Mouse (Mus musculus): ENCODE measurements at regions not wholly inside any gene's neighbourhood (a gene's known extent, or its start where the extent isn't known, plus 50 kb on each side); places are given as distances from the start of the nearest gene placed in this dataset.

DNA sequence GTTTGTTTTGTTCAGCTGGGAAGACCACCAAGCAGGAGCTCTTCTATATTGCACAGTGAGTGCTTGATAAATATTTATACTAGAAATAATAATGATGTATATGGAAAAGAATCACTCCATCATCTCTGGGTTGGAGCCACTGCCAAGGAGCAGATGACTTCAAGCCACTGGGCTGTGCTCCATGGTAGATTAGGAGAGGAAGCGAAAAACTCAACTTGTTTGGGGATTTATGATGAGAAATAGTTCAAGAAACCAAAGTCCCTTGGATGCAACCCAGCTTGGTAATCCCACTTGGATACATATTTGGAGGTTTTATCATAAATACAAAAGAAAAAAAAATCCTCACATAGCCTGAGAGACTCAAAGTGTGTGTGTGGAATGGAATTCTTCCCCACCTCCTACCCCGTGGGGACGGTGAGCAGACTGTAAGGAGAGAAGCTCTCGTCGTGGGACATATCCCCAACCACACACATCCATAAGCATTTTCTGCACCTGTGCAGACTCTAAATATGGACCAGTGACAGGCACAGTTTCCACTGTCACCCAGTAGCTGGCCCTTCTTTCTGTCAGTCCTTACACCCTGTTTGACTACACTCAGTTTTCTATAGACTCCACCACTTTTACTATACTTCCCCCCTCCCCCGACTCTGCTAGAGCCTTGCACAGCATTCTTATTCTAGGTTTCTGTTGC lies 176.4 kb upstream of the Hmga2 start:
- H3K9me3 ChIP-seq (ENCODE audit: control insufficient read depth, insufficient read depth, low read depth, low read length): no peaks in the 10 kb centered on the region
- no peaks in the 10 kb centered on the region for H3K4me1 ChIP-seq (ENCODE audit: control insufficient read depth in 2 of 2, insufficient read depth in 2 of 2, low read length in 2 of 2, poor library complexity in 1 of 2)
- no peak for DNase-seq (ENCODE audit: low read depth, low spot score)
- H3K4me3 ChIP-seq (ENCODE audit: insufficient read depth in 1 of 2, low read depth in 1 of 2, low read length in 2 of 2, poor library complexity in 1 of 2, severe bottlenecking in 1 of 2): no peak overlapping the region
- H3K27ac ChIP-seq (ENCODE audit: insufficient read depth, low read depth, low read length, poor library complexity, severe bottlenecking): no peak overlapping the region
- H3K36me3 ChIP-seq (ENCODE audit: control insufficient read depth, insufficient read depth, low read length, poor library complexity, severe bottlenecking): no peaks in the 10 kb centered on the region
- H3K9ac ChIP-seq (ENCODE audit: insufficient read depth, low read depth, low read length, poor library complexity, severe bottlenecking): no peak overlapping the region
- TF ChIP-seq MAFK (IDR thresholded peaks at IDR 0.05; ENCODE audit: insufficient read depth, low read depth, low read length): no peak
- TF ChIP-seq HCFC1 (IDR thresholded peaks at IDR 0.05; ENCODE audit: borderline replicate concordance, insufficient read depth, low read length): no peak
- TF ChIP-seq ZC3H11A (IDR thresholded peaks at IDR 0.05; ENCODE audit: borderline replicate concordance, low read depth, low read length): no peak
- no peak for TF ChIP-seq ZNF384 (IDR thresholded peaks at IDR 0.05; ENCODE audit: low read depth, low read length)
- TF ChIP-seq CHD2 (IDR thresholded peaks at IDR 0.05; ENCODE audit: low read depth, low read length): no peak
- in situ Hi-C loops (cut with MboI; ENCODE audit: low sequenced_read_pairs in 2 of 2, unreplicated experiment in 2 of 2): no loop called here

DNA sequence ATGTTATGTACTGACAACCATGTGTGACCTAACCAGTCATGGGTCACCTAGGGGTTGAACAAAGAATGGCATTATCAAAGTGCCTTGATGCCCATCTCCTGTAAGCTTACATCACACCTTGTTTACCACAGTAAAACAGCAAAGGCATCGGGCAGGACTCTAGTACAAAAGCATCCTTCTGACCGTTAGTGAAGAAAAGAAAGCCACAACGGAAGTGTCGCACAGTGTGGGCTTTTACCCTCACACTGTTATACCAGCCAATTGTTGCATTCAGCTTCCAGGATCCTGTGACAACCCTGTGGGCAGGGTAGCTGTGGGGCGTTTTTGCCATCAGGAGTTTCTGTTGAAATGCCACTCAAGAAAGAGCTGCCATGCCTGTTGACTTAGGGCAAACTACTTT lies 175.6 kb upstream of the Hmga2 start:
- no peak for DNase-seq (ENCODE audit: low read depth, low spot score)
- no peaks in the 10 kb centered on the region for H3K9me3 ChIP-seq (ENCODE audit: control insufficient read depth, insufficient read depth, low read depth, low read length)
- no peaks in the 10 kb centered on the region for H3K4me1 ChIP-seq (ENCODE audit: control insufficient read depth in 2 of 2, insufficient read depth in 2 of 2, low read length in 2 of 2, poor library complexity in 1 of 2)
- H3K4me3 ChIP-seq (ENCODE audit: insufficient read depth in 1 of 2, low read depth in 1 of 2, low read length in 2 of 2, poor library complexity in 1 of 2, severe bottlenecking in 1 of 2): no peak overlapping the region
- H3K9ac ChIP-seq (ENCODE audit: insufficient read depth, low read depth, low read length, poor library complexity, severe bottlenecking): no peak overlapping the region
- H3K36me3 ChIP-seq (ENCODE audit: control insufficient read depth, insufficient read depth, low read length, poor library complexity, severe bottlenecking): no peaks in the 10 kb centered on the region
- in situ Hi-C loops (cut with MboI; ENCODE audit: low sequenced_read_pairs in 2 of 2, unreplicated experiment in 2 of 2): no loop called here
- TF ChIP-seq CHD2 (IDR thresholded peaks at IDR 0.05; ENCODE audit: low read depth, low read length): no peak
- no peak for TF ChIP-seq HCFC1 (IDR thresholded peaks at IDR 0.05; ENCODE audit: borderline replicate concordance, insufficient read depth, low read length)
- TF ChIP-seq MAFK (IDR thresholded peaks at IDR 0.05; ENCODE audit: insufficient read depth, low read depth, low read length): no peak
- TF ChIP-seq ZNF384 (IDR thresholded peaks at IDR 0.05; ENCODE audit: low read depth, low read length): no peak
- H3K27ac ChIP-seq (ENCODE audit: insufficient read depth, low read depth, low read length, poor library complexity, severe bottlenecking): no peak overlapping the region

DNA sequence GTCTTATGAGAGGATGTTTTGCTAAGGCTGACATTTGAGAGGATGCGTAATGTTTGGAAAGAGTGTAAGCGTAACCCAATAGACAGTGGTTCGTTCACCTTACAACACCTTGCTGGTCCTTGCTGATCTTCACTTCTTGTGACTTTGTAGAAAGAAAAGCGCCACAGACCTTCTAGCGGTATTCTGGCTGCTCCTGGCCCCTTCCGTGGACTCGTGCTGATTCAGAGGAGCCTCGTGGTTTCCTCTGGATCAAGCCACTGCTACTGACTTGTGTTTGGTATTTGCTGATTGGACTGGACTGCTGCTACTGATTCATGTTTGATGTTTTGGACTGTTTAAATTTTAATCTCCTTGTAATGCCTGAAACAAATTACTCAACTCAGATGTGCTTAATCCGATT lies 174.1 kb upstream of the Hmga2 start:
- Histone ChIP-seq H3K27ac (ENCODE audit: insufficient read depth, low read depth, low read length, poor library complexity, severe bottlenecking) (no peak overlapping the region), H3K9me3 (ENCODE audit: control insufficient read depth, insufficient read depth, low read depth, low read length) (no peaks in the 10 kb centered on the region), H3K9ac (ENCODE audit: insufficient read depth, low read depth, low read length, poor library complexity, severe bottlenecking) (no peak overlapping the region), H3K36me3 (ENCODE audit: control insufficient read depth, insufficient read depth, low read length, poor library complexity, severe bottlenecking) (no peaks in the 10 kb centered on the region), H3K4me3 (ENCODE audit: insufficient read depth in 1 of 2, low read depth in 1 of 2, low read length in 2 of 2, poor library complexity in 1 of 2, severe bottlenecking in 1 of 2) (no peak overlapping the region), H3K4me1 (ENCODE audit: control insufficient read depth in 2 of 2, insufficient read depth in 2 of 2, low read length in 2 of 2, poor library complexity in 1 of 2) (no peaks in the 10 kb centered on the region)
- TF ChIP-seq CHD2 (IDR thresholded peaks at IDR 0.05; ENCODE audit: low read depth, low read length): no peak
- TF ChIP-seq MAFK (IDR thresholded peaks at IDR 0.05; ENCODE audit: insufficient read depth, low read depth, low read length): no peak
- no peak for TF ChIP-seq ZNF384 (IDR thresholded peaks at IDR 0.05; ENCODE audit: low read depth, low read length)
- no peak for TF ChIP-seq ZC3H11A (IDR thresholded peaks at IDR 0.05; ENCODE audit: borderline replicate concordance, low read depth, low read length)
- no peak for TF ChIP-seq HCFC1 (IDR thresholded peaks at IDR 0.05; ENCODE audit: borderline replicate concordance, insufficient read depth, low read length)
- no peak for DNase-seq (ENCODE audit: low read depth, low spot score)
- in situ Hi-C loops (cut with MboI; ENCODE audit: low sequenced_read_pairs in 2 of 2, unreplicated experiment in 2 of 2): no loop called here

DNA sequence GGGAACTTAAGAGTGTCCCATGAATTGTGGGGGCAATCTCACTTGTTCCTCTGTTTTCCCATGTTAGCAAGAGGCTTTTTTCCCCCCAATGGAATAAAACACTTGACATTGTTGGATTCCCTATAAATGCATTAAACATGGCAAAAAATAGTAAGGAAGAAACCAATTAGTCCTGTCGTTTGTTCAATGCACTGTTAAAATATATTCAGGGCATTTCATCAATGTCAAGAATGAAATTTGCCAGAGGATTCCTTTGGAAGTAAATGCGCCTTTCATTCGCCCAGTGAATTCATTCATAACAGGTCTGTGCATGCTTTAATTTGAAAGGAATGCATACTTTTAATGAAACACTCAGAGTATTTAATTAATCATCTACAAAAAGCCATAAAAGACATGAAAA lies 172.5 kb upstream of the Hmga2 start:
- Histone ChIP-seq H3K9ac (ENCODE audit: insufficient read depth, low read depth, low read length, poor library complexity, severe bottlenecking) (no peak overlapping the region), H3K36me3 (ENCODE audit: control insufficient read depth, insufficient read depth, low read length, poor library complexity, severe bottlenecking) (no peaks in the 10 kb centered on the region), H3K9me3 (ENCODE audit: control insufficient read depth, insufficient read depth, low read depth, low read length) (no peaks in the 10 kb centered on the region), H3K4me3 (ENCODE audit: insufficient read depth in 1 of 2, low read depth in 1 of 2, low read length in 2 of 2, poor library complexity in 1 of 2, severe bottlenecking in 1 of 2) (no peak overlapping the region), H3K4me1 (ENCODE audit: control insufficient read depth in 2 of 2, insufficient read depth in 2 of 2, low read length in 2 of 2, poor library complexity in 1 of 2) (no peaks in the 10 kb centered on the region), H3K27ac (ENCODE audit: insufficient read depth, low read depth, low read length, poor library complexity, severe bottlenecking) (no peak overlapping the region)
- DNase-seq (ENCODE audit: low read depth, low spot score): no peak
- TF ChIP-seq ZC3H11A (IDR thresholded peaks at IDR 0.05; ENCODE audit: borderline replicate concordance, low read depth, low read length) (no peak), MAFK (IDR thresholded peaks at IDR 0.05; ENCODE audit: insufficient read depth, low read depth, low read length) (no peak), ZNF384 (IDR thresholded peaks at IDR 0.05; ENCODE audit: low read depth, low read length) (no peak), CHD2 (IDR thresholded peaks at IDR 0.05; ENCODE audit: low read depth, low read length) (no peak), HCFC1 (IDR thresholded peaks at IDR 0.05; ENCODE audit: borderline replicate concordance, insufficient read depth, low read length) (no peak)
- in situ Hi-C loops (cut with MboI; ENCODE audit: low sequenced_read_pairs in 2 of 2, unreplicated experiment in 2 of 2): no loop called here

DNA sequence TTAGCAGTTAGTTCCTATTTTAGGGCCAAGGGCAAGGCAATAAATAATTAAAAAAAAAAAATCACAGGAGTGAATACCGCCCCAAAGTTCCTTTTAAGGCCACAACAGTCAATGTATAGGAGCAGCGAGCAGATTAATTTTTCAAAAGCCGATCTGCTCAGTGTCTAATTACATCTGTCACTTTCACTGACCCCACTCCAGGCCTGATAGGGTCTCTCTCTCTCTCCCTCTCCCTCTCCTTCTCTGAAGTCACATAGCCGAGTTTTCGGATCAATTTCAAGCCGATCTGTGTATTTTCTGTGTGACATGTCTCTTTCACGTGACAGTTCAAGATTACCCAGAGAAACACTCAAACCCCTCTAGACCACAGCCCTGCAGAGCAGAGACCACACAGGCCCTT lies 171.8 kb upstream of the Hmga2 start:
- DNase-seq (ENCODE audit: low read depth, low spot score): no peak
- Histone ChIP-seq H3K9ac (ENCODE audit: insufficient read depth, low read depth, low read length, poor library complexity, severe bottlenecking) (no peak overlapping the region), H3K4me1 (ENCODE audit: control insufficient read depth in 2 of 2, insufficient read depth in 2 of 2, low read length in 2 of 2, poor library complexity in 1 of 2) (no peaks in the 10 kb centered on the region), H3K9me3 (ENCODE audit: control insufficient read depth, insufficient read depth, low read depth, low read length) (no peaks in the 10 kb centered on the region), H3K4me3 (ENCODE audit: insufficient read depth in 1 of 2, low read depth in 1 of 2, low read length in 2 of 2, poor library complexity in 1 of 2, severe bottlenecking in 1 of 2) (no peak overlapping the region), H3K27ac (ENCODE audit: insufficient read depth, low read depth, low read length, poor library complexity, severe bottlenecking) (no peak overlapping the region), H3K36me3 (ENCODE audit: control insufficient read depth, insufficient read depth, low read length, poor library complexity, severe bottlenecking) (no peaks in the 10 kb centered on the region)
- TF ChIP-seq MAFK (IDR thresholded peaks at IDR 0.05; ENCODE audit: insufficient read depth, low read depth, low read length) (no peak), CHD2 (IDR thresholded peaks at IDR 0.05; ENCODE audit: low read depth, low read length) (no peak), ZNF384 (IDR thresholded peaks at IDR 0.05; ENCODE audit: low read depth, low read length) (no peak), HCFC1 (IDR thresholded peaks at IDR 0.05; ENCODE audit: borderline replicate concordance, insufficient read depth, low read length) (no peak), ZC3H11A (IDR thresholded peaks at IDR 0.05; ENCODE audit: borderline replicate concordance, low read depth, low read length) (no peak)
- in situ Hi-C loops (cut with MboI; ENCODE audit: low sequenced_read_pairs in 2 of 2, unreplicated experiment in 2 of 2): no loop called here

Measured in ES-E14 (cell line).